Mouse (Mus musculus): Measurements from ENCODE around the gene Kcnk3. TPM values are rescaled to one million over a fixed set of nuclear protein-coding genes. Genes with fewer than 3 reads are reported as not detected.

The Kcnk3 gene
- polyA plus RNA-seq, 1 experiment from 2014 or later = 0.13 TPM

DNA sequence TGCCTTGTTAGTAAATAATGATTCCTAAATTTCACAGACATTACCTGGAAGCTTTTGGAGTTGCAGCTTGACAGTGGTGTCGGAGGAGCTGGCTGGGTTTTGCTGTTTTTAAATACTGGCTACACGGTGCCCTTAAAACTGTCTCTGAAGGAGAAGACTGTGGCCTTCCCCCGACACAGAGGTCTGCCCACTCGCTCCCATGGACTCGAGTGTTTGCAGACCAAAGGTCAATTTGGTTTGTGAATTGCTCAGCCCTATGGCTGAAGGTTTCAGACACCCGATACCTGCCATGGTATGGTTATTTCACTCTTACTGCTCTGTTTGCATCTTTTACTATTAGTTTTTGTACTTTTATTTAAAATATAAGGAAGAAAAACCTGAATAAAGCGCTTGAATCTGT lies 86.0 kb downstream of the Kcnk3 start:
- H3K9me3 ChIP-seq (replicated peaks) = no peaks in the 10 kb centered on the region
- 74% methylated on average over 7 of the region's 7 CpGs for WGBS (ENCODE audit: insufficient replicate concordance)
- H3K4me1 ChIP-seq (replicated peaks) = peaks cover 17% of the 10 kb centered on the region
- no peaks in the 10 kb centered on the region for H3K27me3 ChIP-seq
- no peak for DNase-seq
- peak overlapping the region; percentile 50; the same call in 1 of the 2 replicates for H3K27ac ChIP-seq
- H3K9ac ChIP-seq = no peak overlapping the region
- H3K36me3 ChIP-seq = peaks cover 86% of the 10 kb centered on the region
- no peak for ATAC-seq (ENCODE audit: low read depth)
- H3K4me2 ChIP-seq = no peak overlapping the region
- no peak overlapping the region for H3K4me3 ChIP-seq (replicated peaks)

Small RNA genes within 50 kb of the gene (microRNA-seq; reads per million reads assigned to microRNA genes)
- 1.2 reads per million for gene Mir5625

Other genes starting within 250 kb of the Kcnk3 start
- 0.02 TPM in 1 of 2 replicates, not detected in the other for gene Otof, start 126.2 kb upstream of the Kcnk3 start, polyA plus RNA-seq (2015; fragmentation: Nextera tagmentation; extraction: Ambion mirVana)
- gene 1700001C02Rik, start 122.1 kb upstream of the Kcnk3 start, polyA plus RNA-seq (2015; fragmentation: Nextera tagmentation; extraction: Ambion mirVana) = not detected in 2 replicates
- not detected in 2 replicates for gene Cib4, start 42.3 kb upstream of the Kcnk3 start, polyA plus RNA-seq (2015; fragmentation: Nextera tagmentation; extraction: Ambion mirVana)
- 10.2 and 10.6 TPM in 2 replicates for gene Slc35f6, start 59.8 kb downstream of the Kcnk3 start, polyA plus RNA-seq (2015; fragmentation: Nextera tagmentation; extraction: Ambion mirVana)
- 229 and 232 TPM in 2 replicates for gene Cenpa, start 78.6 kb downstream of the Kcnk3 start, polyA plus RNA-seq (2015; fragmentation: Nextera tagmentation; extraction: Ambion mirVana)
- 0.20 and 0.33 TPM in 2 replicates for gene Dpysl5, start 123.4 kb downstream of the Kcnk3 start, polyA plus RNA-seq (2015; fragmentation: Nextera tagmentation; extraction: Ambion mirVana)
- 2.1 and 2.4 TPM in 2 replicates for gene Mapre3, start 226.5 kb downstream of the Kcnk3 start, polyA plus RNA-seq (2015; fragmentation: Nextera tagmentation; extraction: Ambion mirVana)

All from liver, embryonic 13.5 days (tissue).